Mouse (Mus musculus): ENCODE results near the gene Emid1.

Gene Emid1

GRCm38 (mm10) chr11:5062860-5063505, 89.1 kb downstream of the Emid1 start:
- no peak for DNase-seq (ENCODE audit: low spot score)

DNA sequence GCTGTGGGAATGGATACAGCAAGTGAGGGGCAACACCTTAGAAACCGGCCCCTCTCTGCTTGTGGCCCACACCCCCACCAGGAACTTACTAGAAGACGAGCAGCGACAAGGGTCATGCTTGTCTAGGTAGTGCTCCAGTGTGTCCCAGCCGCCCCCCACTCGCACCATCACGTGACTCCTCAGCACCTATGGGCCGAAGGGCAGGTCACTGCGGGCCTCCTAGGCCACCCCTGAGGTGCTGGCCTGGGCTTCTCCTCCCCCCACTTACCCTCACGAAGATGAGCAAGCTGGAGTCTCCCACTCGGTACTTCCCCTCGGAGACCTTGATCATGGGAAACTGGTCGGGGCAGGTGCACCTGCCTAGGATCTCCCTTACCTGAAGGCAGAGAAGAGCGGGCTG, 89.7 kb downstream of the Emid1 start:
- no peak for DNase-seq (ENCODE audit: low spot score)

GRCm38 (mm10) chr11:5061413-5062139, 90.5 kb downstream of the Emid1 start:
- no peak for DNase-seq (ENCODE audit: low spot score)

- DNase-seq (ENCODE audit: low spot score), result no peak
Observed at GRCm38 (mm10) chr11:5060756-5061412, 91.2 kb downstream of the Emid1 start.

DNA sequence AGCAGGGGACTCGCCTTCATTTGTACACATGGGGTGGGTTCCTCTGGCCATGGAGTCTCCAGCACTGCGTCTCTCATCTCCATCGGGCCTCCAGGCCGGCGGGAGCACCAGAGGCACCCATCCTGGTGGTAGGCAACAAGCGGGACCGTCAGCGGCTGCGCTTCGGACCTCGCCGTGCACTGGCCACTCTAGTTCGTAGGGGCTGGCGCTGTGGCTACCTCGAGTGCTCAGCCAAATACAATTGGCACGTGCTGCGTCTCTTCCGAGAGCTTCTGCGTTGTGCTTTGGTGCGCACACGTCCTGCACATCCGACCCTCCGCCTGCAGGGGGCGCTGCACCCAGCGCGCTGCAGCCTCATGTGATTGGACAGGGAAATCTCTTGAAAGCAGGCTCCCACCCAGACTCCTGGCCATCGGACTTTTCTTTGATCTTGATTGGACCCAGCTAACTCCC, 92.3 kb downstream of the Emid1 start:
- no peak for DNase-seq (ENCODE audit: low spot score)

GRCm38 (mm10) chr11:5059230-5059629, 92.8 kb downstream of the Emid1 start:
- DNase-seq (ENCODE audit: low spot score), result no peak

- DNase-seq (ENCODE audit: low spot score), result no peak
Observed at GRCm38 (mm10) chr11:5058783-5059182, 93.3 kb downstream of the Emid1 start.

GRCm38 (mm10) chr11:5057856-5058641, 94.0 kb downstream of the Emid1 start, which contains the start of gene Rasl10a:
Gene Rasl10a, plus strand, starts transcription at chr11:5058128.
- DNase-seq (ENCODE audit: low spot score), result no peak

DNA sequence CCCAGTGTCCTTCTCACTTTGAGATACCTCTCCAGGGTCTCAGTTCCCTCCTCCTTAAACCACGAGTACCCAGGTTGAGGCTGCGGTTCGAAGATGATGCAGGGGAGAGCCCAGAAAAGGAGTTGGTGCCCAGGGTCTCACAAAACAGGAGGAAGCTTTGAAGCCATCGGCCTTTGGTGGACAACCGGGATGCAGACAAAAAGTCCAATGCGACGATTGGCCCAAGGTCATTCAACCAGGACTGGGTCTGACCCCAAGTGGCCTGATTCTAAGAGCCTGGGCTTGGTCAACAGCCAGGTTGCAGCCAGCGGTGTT, 94.6 kb downstream of the Emid1 start:
- DNase-seq (ENCODE audit: low spot score), result no peak

DNA sequence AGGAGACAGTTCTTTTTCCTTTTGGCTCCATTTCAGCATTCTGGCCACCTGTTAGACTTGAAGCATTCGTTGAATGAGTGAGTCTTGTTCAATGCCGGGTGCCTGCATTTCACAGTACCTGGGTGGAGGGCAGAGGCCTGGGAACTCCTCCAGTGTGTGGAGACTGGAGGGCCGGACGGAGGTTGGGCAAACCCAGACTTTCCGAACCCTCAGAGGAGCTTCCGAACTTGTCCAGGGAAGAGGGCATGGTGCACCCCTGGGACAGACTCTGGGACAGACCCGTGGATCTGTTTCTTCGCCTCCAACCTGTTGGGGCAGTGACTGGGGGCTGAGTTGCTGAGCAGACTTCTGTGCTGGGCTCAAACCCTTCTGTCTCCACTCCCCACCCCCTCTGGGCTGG, 95.0 kb downstream of the Emid1 start:
- DNase-seq (ENCODE audit: low spot score), result no peak

Data from adipocyte (in vitro differentiated cells).